Mouse (Mus musculus) heart, embryonic 11.5 days (tissue): Measurements from ENCODE around the gene Cdh23. TPM values are rescaled to one million over a fixed set of nuclear protein-coding genes. Genes with fewer than 3 reads are reported as not detected.

ENCODE experiments used
- ATAC-seq: fragments of 200-750 bp; cut with Nextera tagmentation; replicated peaks from 2 replicates; pipeline ENCODE4 v1.8.0; 2017; ENCODE audit warnings: moderate library complexity; ENCODE audit not compliant: insufficient number of reproducible peaks, low FRiP score, low TSS enrichment
- H3K27ac ChIP-seq: fragments of 300-500 bp; sonication (generic); 2 replicates; pipeline ENCODE4 v1.5.1; 2014; ENCODE audit warnings: mild to moderate bottlenecking, low read depth, low read length
- H3K27me3 ChIP-seq: fragments of 300-500 bp; sonication (generic); 2 replicates; pipeline ENCODE4 v1.6.1; 2014; ENCODE audit warnings: mild to moderate bottlenecking, low read length, mixed read lengths; ENCODE audit not compliant: control insufficient read depth, insufficient read depth
- H3K36me3 ChIP-seq: fragments of 300-500 bp; sonication (generic); 2 replicates; pipeline ENCODE4 v1.6.1; 2014; ENCODE audit warnings: mild to moderate bottlenecking, low read length, moderate library complexity, mixed read lengths; ENCODE audit not compliant: control insufficient read depth, insufficient read depth
- H3K4me1 ChIP-seq: fragments of 300-500 bp; sonication (generic); 2 replicates; pipeline ENCODE4 v1.6.1; 2014; ENCODE audit warnings: low read length; ENCODE audit not compliant: control insufficient read depth, insufficient read depth
- H3K4me2 ChIP-seq: fragments of 300-500 bp; sonication (generic); 2 replicates; pipeline ENCODE4 v1.6.1; 2014; ENCODE audit warnings: mild to moderate bottlenecking, moderate library complexity
- H3K4me3 ChIP-seq: fragments of 300-500 bp; sonication (generic); 2 replicates; pipeline ENCODE4 v1.5.1; 2014; ENCODE audit warnings: low read depth, low read length
- H3K9ac ChIP-seq: fragments of 300-500 bp; sonication (generic); 2 replicates; pipeline ENCODE4 v1.6.1; 2014; ENCODE audit warnings: mild to moderate bottlenecking, low read depth, low read length, moderate library complexity
- H3K9me3 ChIP-seq: fragments of 300-500 bp; sonication (generic); replicated peaks from 2 replicates; pipeline ENCODE4 v1.6.1; 2016; ENCODE audit warnings: low read length; ENCODE audit not compliant: control insufficient read depth
- WGBS: fragments of 180-500 bp; shearing (Covaris S2); extraction: QIAGEN DNeasy Blood & Tissue Kit; methylation state at CpG from one replicate; pipeline ENCODE4 v1.1.7; 2014; ENCODE audit not compliant: insufficient replicate concordance; 5-methylcytosine and 5-hydroxymethylcytosine counted together
- polyA plus RNA-seq: library from polyadenylated mRNA; unstranded; fragments of >200 nt; fragmentation: Nextera tagmentation; extraction: Ambion mirVana; gene quantifications from 2 replicates; pipeline ENCODE4 v1.2.1, GENCODE M21; 2014

Gene Cdh23
- polyA plus RNA-seq, 1 experiment from 2014 or later, result 0.27 TPM

- Histone ChIP-seq H3K4me1 (no peaks in the 10 kb centered on the region), H3K9ac (no peak overlapping the region), H3K9me3 (no peaks in the 10 kb centered on the region), H3K4me2 (no peak overlapping the region), H3K4me3 (no peak overlapping the region), H3K27me3 (peaks cover 16% of the 10 kb centered on the region), H3K27ac (no peak overlapping the region), H3K36me3 (no peaks in the 10 kb centered on the region)
- WGBS, result 13% methylated on average over 5 of the region's 5 CpGs
- ATAC-seq, result no peak
These were observed 685 bp upstream of the Cdh23 start for GRCm38 (mm10) chr10:60696975-60697374.

GRCm38 (mm10) chr10:60691671-60692390 lies 4.5 kb downstream of the Cdh23 start:
- no peaks in the 10 kb centered on the region for H3K36me3 ChIP-seq
- no peak overlapping the region for H3K4me3 ChIP-seq
- no peaks in the 10 kb centered on the region for H3K9me3 ChIP-seq
- no peak overlapping the region for H3K9ac ChIP-seq
- no peak for ATAC-seq
- H3K4me1 ChIP-seq, result peaks cover 1% of the 10 kb centered on the region; the same call in 1 of the 2 replicates
- no peak overlapping the region for H3K27ac ChIP-seq
- H3K27me3 ChIP-seq, result peaks cover 30% of the 10 kb centered on the region
- WGBS, result 67% methylated on average over 20 of the region's 20 CpGs
- no peak overlapping the region for H3K4me2 ChIP-seq

- Histone ChIP-seq H3K9me3 (no peaks in the 10 kb centered on the region), H3K36me3 (no peaks in the 10 kb centered on the region), H3K4me1 (peaks cover 8% of the 10 kb centered on the region), H3K27ac (no peak overlapping the region), H3K27me3 (peaks cover 39% of the 10 kb centered on the region), H3K9ac (no peak overlapping the region), H3K4me3 (no peak overlapping the region), H3K4me2 (no peak overlapping the region)
- ATAC-seq, result no peak
- WGBS, result 35% methylated on average over 6 of the region's 6 CpGs
These were observed 5.3 kb downstream of the Cdh23 start for GRCm38 (mm10) chr10:60690960-60691359.

GRCm38 (mm10) chr10:60689396-60689795 lies 6.9 kb downstream of the Cdh23 start:
- Histone ChIP-seq H3K9ac (no peak overlapping the region), H3K36me3 (no peaks in the 10 kb centered on the region), H3K4me3 (no peak overlapping the region), H3K9me3 (no peaks in the 10 kb centered on the region), H3K4me2 (no peak overlapping the region), H3K27me3 (peaks cover 55% of the 10 kb centered on the region), H3K4me1 (peaks cover 10% of the 10 kb centered on the region), H3K27ac (no peak overlapping the region)
- ATAC-seq, result no peak
- 53% methylated on average over 4 of the region's 4 CpGs for WGBS

GRCm38 (mm10) chr10:60687011-60687776 lies 9.1 kb downstream of the Cdh23 start:
- H3K27me3 ChIP-seq, result peaks cover 65% of the 10 kb centered on the region
- H3K27ac ChIP-seq, result no peak overlapping the region
- 1% methylated on average over 75 of the region's 76 CpGs for WGBS
- peak overlapping the region; percentile 99 for H3K4me2 ChIP-seq
- no peaks in the 10 kb centered on the region for H3K36me3 ChIP-seq
- peak overlapping the region; percentile 31 for H3K9ac ChIP-seq
- 0 out of 2 replicates have a peak, but pooled peaks have one; percentile 24 for ATAC-seq
- H3K4me3 ChIP-seq, result peak overlapping the region; percentile 65
- peaks cover 10% of the 10 kb centered on the region for H3K4me1 ChIP-seq
- no peaks in the 10 kb centered on the region for H3K9me3 ChIP-seq

- H3K9ac ChIP-seq, result peak overlapping the region; percentile 31; the same call in 1 of the 2 replicates
- WGBS, result 1% methylated on average over 37 of the region's 37 CpGs
- peak overlapping the region; percentile 65 for H3K4me3 ChIP-seq
- H3K9me3 ChIP-seq, result no peaks in the 10 kb centered on the region
- peak overlapping the region; percentile 99 for H3K4me2 ChIP-seq
- ATAC-seq, result no peak
- H3K4me1 ChIP-seq, result peaks cover 10% of the 10 kb centered on the region
- H3K27me3 ChIP-seq, result peaks cover 65% of the 10 kb centered on the region
- no peaks in the 10 kb centered on the region for H3K36me3 ChIP-seq
- no peak overlapping the region for H3K27ac ChIP-seq
These were observed 9.7 kb downstream of the Cdh23 start for GRCm38 (mm10) chr10:60686641-60686975.

GRCm38 (mm10) chr10:60685764-60686640 lies 10.3 kb downstream of the Cdh23 start:
- peak overlapping the region; percentile 99 for H3K4me2 ChIP-seq
- peaks cover 65% of the 10 kb centered on the region for H3K27me3 ChIP-seq
- no peak for ATAC-seq
- no peak overlapping the region for H3K27ac ChIP-seq
- H3K4me1 ChIP-seq, result peaks cover 10% of the 10 kb centered on the region
- no peaks in the 10 kb centered on the region for H3K9me3 ChIP-seq
- H3K4me3 ChIP-seq, result peak overlapping the region; percentile 65
- H3K36me3 ChIP-seq, result no peaks in the 10 kb centered on the region
- 4% methylated on average over 50 of the region's 50 CpGs for WGBS
- H3K9ac ChIP-seq, result no peak overlapping the region

GRCm38 (mm10) chr10:60678926-60679325 lies 17.4 kb downstream of the Cdh23 start:
- 69% methylated on average over 3 of the region's 3 CpGs for WGBS
- no peak overlapping the region for H3K27ac ChIP-seq
- peaks cover 19% of the 10 kb centered on the region for H3K27me3 ChIP-seq

More at GRCm38 (mm10) chr10:60678926-60679325, 17.4 kb downstream of the Cdh23 start:
- H3K36me3 ChIP-seq, result no peaks in the 10 kb centered on the region
- H3K9me3 ChIP-seq, result no peaks in the 10 kb centered on the region
- H3K4me3 ChIP-seq, result no peak overlapping the region
- no peak overlapping the region for H3K9ac ChIP-seq
- no peaks in the 10 kb centered on the region for H3K4me1 ChIP-seq
- H3K4me2 ChIP-seq, result no peak overlapping the region
- ATAC-seq, result no peak
